Mouse (Mus musculus) ovary, adult 2 months (tissue): ENCODE measurements around the gene Syna. TPM values are rescaled to one million over a fixed set of nuclear protein-coding genes. Genes with fewer than 3 reads are reported as not detected.

Experiments
- polyA plus RNA-seq: library from polyadenylated mRNA; depleted of rRNA; stranded (reverse); fragments of >200 nt; gene quantifications from 2 replicates; pipeline ENCODE4 v1.2.3, GENCODE M21; 2012; rRNA removed

Syna gene
- 0.14 TPM in 1 of 2 replicates, not detected in the other for polyA plus RNA-seq

DNA sequence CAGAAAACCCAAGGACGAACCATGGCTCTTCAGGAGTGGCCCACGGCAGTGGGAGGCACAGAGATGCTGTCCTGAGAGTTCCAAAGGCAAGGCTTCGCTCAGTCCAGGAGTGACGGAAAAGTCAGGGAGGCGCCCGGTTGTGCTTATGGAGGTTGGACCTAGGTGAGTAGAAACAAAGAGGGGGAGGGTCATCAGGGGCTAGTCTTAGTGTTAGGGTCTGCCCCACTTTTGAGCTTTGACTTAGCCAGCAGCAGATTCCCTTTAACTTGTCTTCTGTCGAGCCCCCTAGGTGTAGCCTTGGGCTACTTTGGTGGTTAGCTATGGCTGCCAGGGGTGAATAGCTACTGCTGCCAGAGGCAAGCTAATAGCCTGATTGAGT, at the start of gene Syna:
Syna (minus strand) TSS at position 101 of the 379 bp plus-strand sequence.

GRCm38 (mm10) chr5:134581146-134581545, 21.2 kb upstream of the Syna start, which contains the start of gene Rfc2:
Gene Rfc2, plus strand, starts transcription at chr5:134581366.

GRCm38 (mm10) chr5:134552110-134552972, 7.6 kb downstream of the Syna start, which contains the start of gene Clip2:
Gene Clip2, minus strand, starts transcription at chr5:134552434.

Other genes with a start within 250 kb of the Syna start
- 86.9 and 123 TPM in 2 replicates for gene Gtf2i, start 245.4 kb downstream of the Syna start, polyA plus RNA-seq
- 30.6 and 34.3 TPM in 2 replicates for gene Gtf2ird1, start 103.5 kb downstream of the Syna start, polyA plus RNA-seq
- 22.0 and 27.4 TPM in 2 replicates for gene Clip2, start 7.7 kb downstream of the Syna start, polyA plus RNA-seq
- 53.1 and 66.5 TPM in 2 replicates for gene Rfc2, start 21.2 kb upstream of the Syna start, polyA plus RNA-seq
- 4.5 and 4.6 TPM in 2 replicates for gene Lat2, start 54.9 kb upstream of the Syna start, polyA plus RNA-seq
- 275 and 281 TPM in 2 replicates for gene Eif4h, start 79.3 kb upstream of the Syna start, polyA plus RNA-seq
- 26.1 TPM in 2 replicates for gene Limk1, start 128.4 kb upstream of the Syna start, polyA plus RNA-seq
- 62.6 and 80.0 TPM in 2 replicates for gene Eln, start 187.2 kb upstream of the Syna start, polyA plus RNA-seq